Mouse (Mus musculus) kidney, adult 2 months (tissue): Measurements from ENCODE around the gene Mrtfb.

ENCODE experiments used
- CTCF ChIP-seq: fragments of 200-500 bp; conservative IDR thresholded peaks from 2 replicates; pipeline ENCODE4 v1.5.1; 2011; ENCODE audit warnings: low read depth, mild to moderate bottlenecking, control low read depth, low read length, moderate library complexity, mixed read lengths; ENCODE audit not compliant: insufficient read depth, insufficient read length
- POLR2A ChIP-seq: fragments of 200-500 bp; IDR thresholded peaks from one replicate; pipeline ENCODE4 v1.6.1; 2011; ENCODE audit warnings: low read depth, low read length, control low read depth

GRCm38 (mm10) chr16:13250061-13250460 is 6.2 kb upstream of the Mrtfb start:
- TF ChIP-seq POLR2A (no peak), CTCF (no peak)
